Mouse (Mus musculus) small intestine, adult 2 months (tissue): ENCODE results near the gene Hivep1.

Source experiments
- CTCF ChIP-seq: fragments of 200-500 bp; IDR thresholded peaks from 2 replicates; pipeline ENCODE4 v1.5.1; 2012; ENCODE audit warnings: low read depth, mild to moderate bottlenecking, control low read depth, inconsistent platforms, low read length, moderate library complexity, mixed read lengths; ENCODE audit not compliant: insufficient replicate concordance, insufficient read length; ENCODE audit errors: extremely low read depth
- POLR2A ChIP-seq: fragments of 200-500 bp; IDR thresholded peaks from 2 replicates; pipeline ENCODE4 v1.6.1; 2012; ENCODE audit warnings: low read depth, mild to moderate bottlenecking, control low read depth, inconsistent platforms, low read length, moderate library complexity

DNA sequence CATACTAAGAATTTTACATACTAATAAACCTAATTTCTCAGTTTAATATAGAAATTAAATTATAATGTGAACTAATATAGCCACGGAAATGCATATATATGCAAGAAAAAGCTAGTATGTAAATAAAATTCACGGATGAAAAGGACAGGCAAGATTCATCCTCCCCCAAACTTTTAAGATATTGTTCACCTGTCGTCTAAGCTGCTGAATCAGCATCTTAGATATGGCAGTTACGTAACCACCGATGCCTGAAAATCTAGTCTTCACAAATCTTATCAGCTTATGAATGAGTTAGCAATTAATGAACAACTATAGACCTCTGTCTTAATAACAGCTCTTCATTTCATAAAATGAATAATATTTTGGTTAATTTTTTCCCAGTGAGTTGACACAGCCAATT, 130.8 kb downstream of the Hivep1 start:
- TF ChIP-seq CTCF, result no peak
- TF ChIP-seq POLR2A, result no peak
